Mouse (Mus musculus): ENCODE data around the gene AI413582.

GRCm38 (mm10) chr17:27563771-27564244 lies 1.7 kb downstream of the AI413582 start:
- TF ChIP-seq CTCF (IDR thresholded peaks at IDR 0.05 in 2 of 3, conservative IDR thresholded peaks at IDR 0.05 in 1 of 3; ENCODE audit: control insufficient read depth in 1 of 3, insufficient read depth in 1 of 3, low read depth in 2 of 3, low read length in 3 of 3, poor library complexity in 1 of 3, severe bottlenecking in 1 of 3), result no peak
- no peak for TF ChIP-seq E2F4 (IDR thresholded peaks at IDR 0.05; ENCODE audit: borderline replicate concordance, low read depth, low read length)
- no peak for TF ChIP-seq ZNF384 (IDR thresholded peaks at IDR 0.05; ENCODE audit: low read depth, low read length)
- TF ChIP-seq CHD2 (IDR thresholded peaks at IDR 0.05; ENCODE audit: low read length), result no peak
- no peak for TF ChIP-seq HCFC1 (IDR thresholded peaks at IDR 0.05; ENCODE audit: low read depth, low read length)
- TF ChIP-seq POLR2A (IDR thresholded peaks at IDR 0.05; ENCODE audit: control insufficient read depth in 1 of 2, insufficient read depth in 1 of 2, low read depth in 1 of 2, low read length in 2 of 2, poor library complexity in 1 of 2), result peak in 1 of 2 experiments; percentile 55; a peak in 2 of 4 replicates
- TF ChIP-seq MXI1 (IDR thresholded peaks at IDR 0.05; ENCODE audit: low read depth, low read length), result no peak
- TF ChIP-seq ELF1 (IDR thresholded peaks at IDR 0.05; ENCODE audit: low read depth, low read length), result no peak
- no peak for TF ChIP-seq SMC3 (IDR thresholded peaks at IDR 0.05; ENCODE audit: low read depth, low read length)
- TF ChIP-seq ZKSCAN1 (IDR thresholded peaks at IDR 0.05; ENCODE audit: low read depth, low read length), result no peak
